Mouse (Mus musculus) megakaryocyte, embryonic 14.5 days (primary cell): ENCODE measurements at regions not wholly inside any gene's neighbourhood (a gene's known extent, or its start where the extent isn't known, plus 50 kb on each side); places are given as distances from the start of the nearest gene placed in this dataset.

ENCODE experiments used
- FLI1 ChIP-seq: IDR thresholded peaks from 2 replicates; pipeline ENCODE4 v1.6.1; 2012; ENCODE audit warnings: low read length, inconsistent platforms, mixed read lengths
- GATA1 ChIP-seq: IDR thresholded peaks from 3 replicates; pipeline ENCODE4 v1.6.1; 2012; ENCODE audit warnings: mixed read lengths, low read length, inconsistent platforms, borderline replicate concordance

DNA sequence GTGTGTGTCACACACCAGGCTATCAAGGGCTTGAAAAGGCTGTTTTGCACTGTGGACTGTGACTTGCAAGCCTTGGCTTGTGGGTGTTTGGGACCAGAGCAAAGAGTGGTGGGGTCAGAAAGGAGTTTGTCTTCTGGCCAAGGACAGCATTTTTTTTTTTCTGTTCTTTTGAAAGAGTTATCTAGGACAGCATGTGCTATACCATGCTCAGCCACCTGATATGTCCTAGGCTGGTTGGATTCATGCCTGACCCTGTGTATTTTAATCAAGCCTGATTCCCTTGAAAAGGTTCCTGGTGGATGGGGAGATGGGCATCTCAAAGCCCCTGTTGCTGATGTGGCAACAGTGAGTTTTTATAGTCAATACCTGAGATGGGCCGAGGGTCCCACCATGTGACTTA lies 61.2 kb upstream of the Serp2 start:
- TF ChIP-seq GATA1 (no peak), FLI1 (no peak)
